Mouse (Mus musculus) embryonic fibroblast, embryonic 13.5 days (primary cell): ENCODE results near the gene 1700023F06Rik. TPM values are rescaled to one million over a fixed set of nuclear protein-coding genes. Genes with fewer than 3 reads are reported as not detected.

Experiments used
- H3K27ac ChIP-seq: 2 replicates; pipeline ENCODE4 v1.5.1; 2012; ENCODE audit warnings: low read length, control low read depth, inconsistent platforms; ENCODE audit not compliant: insufficient read depth
- H3K4me1 ChIP-seq: 2 replicates; pipeline ENCODE4 v1.6.1; 2011; ENCODE audit warnings: low read length; ENCODE audit not compliant: control insufficient read depth, insufficient read depth
- H3K4me3 ChIP-seq: 2 replicates; pipeline ENCODE4 v1.5.1; 2011; ENCODE audit warnings: mild to moderate bottlenecking, control low read depth, low read length; ENCODE audit not compliant: insufficient read depth
- CTCF ChIP-seq: IDR thresholded peaks from 2 replicates; pipeline ENCODE4 v1.5.1; 2011; ENCODE audit warnings: mild to moderate bottlenecking, control low read depth, low read length, moderate library complexity, borderline replicate concordance; ENCODE audit not compliant: insufficient read depth
- POLR2A ChIP-seq: IDR thresholded peaks from 2 replicates; pipeline ENCODE4 v1.6.1; 2011; ENCODE audit warnings: low read depth, mild to moderate bottlenecking, control low read depth, low read length, moderate library complexity
- polyA plus RNA-seq: library from polyadenylated mRNA; stranded (reverse); fragments of >200 nt; gene quantifications from 2 replicates; pipeline ENCODE4 v1.2.4, GENCODE M21; 2011; ENCODE audit warnings: low read depth; ENCODE audit not compliant: missing spikeins, insufficient read length

The 1700023F06Rik gene
- polyA plus RNA-seq, 1 experiment = 0.68 TPM

GRCm38 (mm10) chr11:103158621-103159478 is 49.5 kb downstream of the 1700023F06Rik start:
- TF ChIP-seq CTCF (peak; percentile 92), POLR2A (no peak)
- H3K4me1 ChIP-seq = no peaks in the 10 kb centered on the region
- H3K4me3 ChIP-seq = no peak overlapping the region; the same call in 1 of the 2 replicates
- H3K27ac ChIP-seq = no peak overlapping the region

GRCm38 (mm10) chr11:103149771-103150170 is 58.6 kb downstream of the 1700023F06Rik start:
- TF ChIP-seq CTCF (no peak), POLR2A (no peak)
- Histone ChIP-seq H3K27ac (no peak overlapping the region), H3K4me1 (peaks cover 4% of the 10 kb centered on the region), H3K4me3 (no peak overlapping the region)

Other genes starting within 250 kb of the 1700023F06Rik start
- 91.1 and 111 TPM in 2 replicates for gene Nmt1, start 180.4 kb downstream of the 1700023F06Rik start, polyA plus RNA-seq
- 57.7 and 66.6 TPM in 2 replicates for gene Dcakd, start 180.2 kb downstream of the 1700023F06Rik start, polyA plus RNA-seq
- gene Plcd3, start 106.9 kb downstream of the 1700023F06Rik start, polyA plus RNA-seq = 5.6 and 7.1 TPM in 2 replicates
- 23.3 and 24.3 TPM in 2 replicates for gene Acbd4, start 106.9 kb downstream of the 1700023F06Rik start, polyA plus RNA-seq
- 16.8 and 19.0 TPM in 2 replicates for gene Hexim1, start 92.3 kb downstream of the 1700023F06Rik start, polyA plus RNA-seq
- 2.3 and 3.1 TPM in 2 replicates for gene Hexim2, start 76.1 kb downstream of the 1700023F06Rik start, polyA plus RNA-seq
- gene Fmnl1, start 37.5 kb downstream of the 1700023F06Rik start, polyA plus RNA-seq = 1.1 TPM in 1 of 2 replicates, not detected in the other
- gene Spata32, start 9.9 kb upstream of the 1700023F06Rik start, polyA plus RNA-seq = not detected in 2 replicates
- 8.4 and 8.5 TPM in 2 replicates for gene Map3k14, start 58.9 kb upstream of the 1700023F06Rik start, polyA plus RNA-seq
- 2.0 and 4.5 TPM in 2 replicates for gene Arhgap27, start 155.1 kb upstream of the 1700023F06Rik start, polyA plus RNA-seq
- gene Plekhm1, start 204.1 kb upstream of the 1700023F06Rik start, polyA plus RNA-seq = 8.3 and 9.0 TPM in 2 replicates